In the genomic region with DNA sequence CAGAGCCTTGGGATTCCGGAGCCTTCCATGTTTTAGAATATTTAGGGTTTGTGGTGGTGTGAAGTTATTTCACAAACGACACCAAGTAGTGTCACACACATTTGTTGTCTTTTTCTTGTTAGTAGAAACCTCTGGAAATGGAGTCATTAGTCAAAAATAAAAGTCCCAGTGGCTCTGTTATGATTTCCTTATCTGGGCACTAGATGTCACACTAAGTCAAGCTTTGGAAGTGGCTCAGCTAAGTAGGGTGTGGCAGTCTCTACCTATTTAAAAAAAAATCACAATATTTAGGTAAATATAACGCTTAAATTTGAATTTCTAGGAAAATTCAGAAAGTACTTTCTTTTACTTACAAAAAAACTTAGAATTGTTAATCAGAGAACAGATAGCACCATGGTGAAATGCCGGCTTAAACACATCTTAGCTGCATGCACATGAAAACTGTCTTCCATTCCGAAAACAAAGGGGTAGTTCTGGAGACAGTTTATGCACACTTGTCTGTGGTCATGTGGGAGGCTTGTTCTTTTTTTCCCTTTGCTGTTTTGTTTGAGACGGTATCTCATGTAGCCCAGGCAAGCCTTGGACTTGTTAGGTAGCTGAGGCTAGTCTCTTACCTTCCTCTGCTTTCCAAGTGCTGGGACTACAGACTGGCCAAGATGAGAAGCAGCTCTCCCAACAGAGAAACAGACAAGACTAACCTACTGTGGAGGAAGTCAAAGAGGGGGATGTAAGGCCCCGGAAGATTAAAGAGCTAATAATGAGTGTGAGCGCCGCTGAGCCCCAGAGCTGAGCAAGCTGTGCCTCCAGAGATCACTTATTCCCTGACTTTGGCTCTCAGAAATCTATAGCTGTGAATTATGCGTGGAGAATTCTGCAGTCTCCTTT, we compare ENCODE assay signal across 8 mouse cellular contexts. TPM values are rescaled to one million over a fixed set of nuclear protein-coding genes. Genes with fewer than 3 reads are reported as not detected.
DNase-seq lines count a peak whose midpoint lies in the region; ATAC-seq lines count a peak whose summit lies in the region.

No protein-coding gene starts in this region.

- no peak overlapping the region for H3K4me3 ChIP-seq in forebrain, embryonic 15.5 days
- no peak overlapping the region for H3K4me3 ChIP-seq in midbrain, embryonic 10.5 days

- no peaks in the 10 kb centered on the region for H3K9me3 ChIP-seq in forebrain, embryonic 15.5 days
- no peaks in the 10 kb centered on the region for H3K9me3 ChIP-seq in midbrain, embryonic 10.5 days (replicated peaks)

- WGBS in forebrain, embryonic 15.5 days: 44% methylated on average over 10 of the region's 10 CpGs
- WGBS in midbrain, embryonic 10.5 days: 63% methylated on average over 10 of the region's 10 CpGs

- no peaks in the 10 kb centered on the region for H3K27me3 ChIP-seq in forebrain, embryonic 15.5 days
- no peaks in the 10 kb centered on the region for H3K27me3 ChIP-seq in midbrain, embryonic 10.5 days (ENCODE audit: low read depth, poor library complexity, severe bottlenecking)

- peak overlapping the region; percentile 21; the same call in 1 of the 2 replicates for H3K4me2 ChIP-seq in forebrain, embryonic 15.5 days (replicated peaks)

- peak; percentile 78 for ATAC-seq in forebrain, embryonic 15.5 days (replicated peaks)

- no peaks in the 10 kb centered on the region for H3K36me3 ChIP-seq in forebrain, embryonic 15.5 days
- no peaks in the 10 kb centered on the region for H3K36me3 ChIP-seq in midbrain, embryonic 10.5 days

- peak; percentile 18 for DNase-seq in layer of hippocampus, adult 11-12 months (ENCODE audit: low spot score)
- DNase-seq in layer of hippocampus, adult 9-11 months: no peak
- peak; percentile 35 for DNase-seq in T-cell, adult 2 months (ENCODE audit: low spot score)
- no peak for DNase-seq in midbrain, embryonic 10.5 days (ENCODE audit: low spot score)
- no peak for DNase-seq in adrenal gland, adult 8-10 months
- no peak for DNase-seq in left cerebral cortex, postnatal 36 days (ENCODE audit: low spot score in 2 of 2)
- DNase-seq in layer of hippocampus, adult 8-10 months (ENCODE audit: low spot score in 2 of 2): no peak

- intact Hi-C loops in left cerebral cortex, postnatal 36 days (cut with DNase I): loop anchor here (2.0 kb wide), 2 partner anchors 210 to 238 kb away; no protein-coding TSS in a partner anchor

- peaks cover 13% of the 10 kb centered on the region for H3K4me1 ChIP-seq in forebrain, embryonic 15.5 days
- peaks cover 14% of the 10 kb centered on the region for H3K4me1 ChIP-seq in midbrain, embryonic 10.5 days

- no peak overlapping the region for H3K9ac ChIP-seq in forebrain, embryonic 15.5 days (replicated peaks)

- H3K27ac ChIP-seq in forebrain, embryonic 15.5 days (replicated peaks): peak overlapping the region; percentile 35; the same call in 1 of the 2 replicates
- H3K27ac ChIP-seq in midbrain, embryonic 10.5 days (replicated peaks): 0 out of 2 replicates have a peak overlapping the region, but pooled peaks have one; percentile 9

RNA-seq across cellular contexts. Expression of gene Fam114a1, which starts 33.3 kb away (rescaled TPM):
- 5.5 and 7.5 TPM in 2 replicates for polyA plus RNA-seq in forebrain, embryonic 15.5 days (2015; fragmentation: Nextera tagmentation; extraction: Ambion mirVana)
- 16.8 and 19.0 TPM in 2 replicates for polyA plus RNA-seq in midbrain, embryonic 10.5 days (2016; fragmentation: Nextera tagmentation; extraction: Ambion mirVana)
- total RNA-seq in adrenal gland, adult 8-10 months (2022): 10 to 100 TPM; 28.0 to 39.6 (median 29.0) TPM
- 1 to 10 TPM; 5.1 to 7.0 TPM for total RNA-seq in left cerebral cortex, postnatal 36 days (2021)
- 10 to 100 TPM in 1 of 4 experiments, 1 to 10 TPM in 3; 4.5 to 10.9 (median 6.7) TPM for total RNA-seq in layer of hippocampus, adult 8-10 months (2022)

RNA-seq across cellular contexts. Expression of gene Tlr6, which starts 43.3 kb away (rescaled TPM):
- 0.31 and 0.46 TPM in 2 replicates for polyA plus RNA-seq in forebrain, embryonic 15.5 days (2015; fragmentation: Nextera tagmentation; extraction: Ambion mirVana)
- 0.21 and 0.39 TPM in 2 replicates for polyA plus RNA-seq in midbrain, embryonic 10.5 days (2016; fragmentation: Nextera tagmentation; extraction: Ambion mirVana)
- total RNA-seq in adrenal gland, adult 8-10 months (2022): 1 to 10 TPM; 1.6 to 2.7 (median 2.3) TPM
- total RNA-seq in left cerebral cortex, postnatal 36 days (2021): under 1 TPM; 0.54 to 0.89 TPM
- 1 to 10 TPM; 1.4 to 2.8 (median 2.1) TPM for total RNA-seq in layer of hippocampus, adult 8-10 months (2022)

Comparison
In these comparisons a context has a peak if more than half of its experiments do, and no peak if none do; other contexts are left out.
1. DNase-seq: peak in layer of hippocampus, adult 11-12 months (single experiment) and T-cell, adult 2 months (single experiment); none in layer of hippocampus, adult 9-11 months (single experiment), midbrain, embryonic 10.5 days (single experiment), adrenal gland, adult 8-10 months (single experiment), left cerebral cortex, postnatal 36 days (0 of 2) and layer of hippocampus, adult 8-10 months (0 of 2).